Mouse (Mus musculus): ENCODE results near the gene Rsrc1.

GRCm38 (mm10) chr3:67351406-67352127 is 370.4 kb downstream of the Rsrc1 start:
- TF ChIP-seq CTCF (IDR thresholded peaks at IDR 0.05; ENCODE audit: low read depth) (no peak), EP300 (IDR thresholded peaks at IDR 0.05; ENCODE audit: low read depth) (no peak)
